Mouse (Mus musculus): Measurements from ENCODE around the gene Tcl1.
"Not testable (repeated sequence)": the region's sequence is repeated elsewhere in the genome, so short reads cannot be mapped to it uniquely, and the experiment has no call there.

GRCm38 (mm10) chr12:105190743-105191142, 31.9 kb downstream of the Tcl1 start, which contains the start of gene Tcl1b3:
- not testable (repeated sequence) for TF ChIP-seq POLR2A (IDR thresholded peaks at IDR 0.05; ENCODE audit: low read depth, low read length); CTCF (IDR thresholded peaks at IDR 0.05; ENCODE audit: borderline replicate concordance, insufficient read depth, low read length)
